Mouse (Mus musculus) liver, embryonic 12.5 days (tissue): ENCODE measurements around the gene Zmynd11. TPM values are rescaled to one million over a fixed set of nuclear protein-coding genes. Genes with fewer than 3 reads are reported as not detected.

Experiments used
- ATAC-seq: fragments of 200-750 bp; cut with Nextera tagmentation; 2 replicates; pipeline ENCODE4 v1.8.0; 2017; ENCODE audit warnings: moderate number of reproducible peaks, mild to moderate bottlenecking, moderate library complexity
- H3K27ac ChIP-seq: fragments of 300-500 bp; sonication (generic); 2 replicates; pipeline ENCODE4 v1.5.1; 2016; ENCODE audit warnings: mild to moderate bottlenecking
- H3K27me3 ChIP-seq: fragments of 300-500 bp; sonication (generic); replicated peaks from 2 replicates; pipeline ENCODE4 v1.6.1; 2016; ENCODE audit warnings: mild to moderate bottlenecking, moderate library complexity
- H3K36me3 ChIP-seq: fragments of 300-500 bp; sonication (generic); 2 replicates; pipeline ENCODE4 v1.6.1; 2016; ENCODE audit warnings: mild to moderate bottlenecking, moderate library complexity
- H3K4me1 ChIP-seq: fragments of 300-500 bp; sonication (generic); 2 replicates; pipeline ENCODE4 v1.6.1; 2016
- H3K4me2 ChIP-seq: fragments of 300-500 bp; sonication (generic); 2 replicates; pipeline ENCODE4 v1.6.1; 2016; ENCODE audit warnings: mild to moderate bottlenecking, moderate library complexity
- H3K4me3 ChIP-seq: fragments of 300-500 bp; sonication (generic); 2 replicates; pipeline ENCODE4 v1.5.1; 2016; ENCODE audit warnings: mild to moderate bottlenecking, moderate library complexity
- H3K9ac ChIP-seq: fragments of 300-500 bp; sonication (generic); 2 replicates; pipeline ENCODE4 v1.6.1; 2016; ENCODE audit warnings: mild to moderate bottlenecking, moderate library complexity
- H3K9me3 ChIP-seq: fragments of 300-500 bp; sonication (generic); replicated peaks from 2 replicates; pipeline ENCODE4 v1.6.1; 2016; ENCODE audit warnings: mild to moderate bottlenecking, moderate library complexity
- WGBS: fragments of 180-500 bp; shearing (Covaris S2); methylation state at CpG from one replicate; pipeline ENCODE4 v1.1.7; 2016; ENCODE audit not compliant: insufficient replicate concordance; 5-methylcytosine and 5-hydroxymethylcytosine counted together
- polyA plus RNA-seq: library from polyadenylated mRNA; unstranded; fragments of >200 nt; fragmentation: Nextera tagmentation; extraction: Ambion mirVana; gene quantifications from 2 replicates; pipeline ENCODE4 v1.2.1, GENCODE M21; 2016

The Zmynd11 gene
- polyA plus RNA-seq, 1 experiment from 2014 or later, result 39.5 TPM

DNA sequence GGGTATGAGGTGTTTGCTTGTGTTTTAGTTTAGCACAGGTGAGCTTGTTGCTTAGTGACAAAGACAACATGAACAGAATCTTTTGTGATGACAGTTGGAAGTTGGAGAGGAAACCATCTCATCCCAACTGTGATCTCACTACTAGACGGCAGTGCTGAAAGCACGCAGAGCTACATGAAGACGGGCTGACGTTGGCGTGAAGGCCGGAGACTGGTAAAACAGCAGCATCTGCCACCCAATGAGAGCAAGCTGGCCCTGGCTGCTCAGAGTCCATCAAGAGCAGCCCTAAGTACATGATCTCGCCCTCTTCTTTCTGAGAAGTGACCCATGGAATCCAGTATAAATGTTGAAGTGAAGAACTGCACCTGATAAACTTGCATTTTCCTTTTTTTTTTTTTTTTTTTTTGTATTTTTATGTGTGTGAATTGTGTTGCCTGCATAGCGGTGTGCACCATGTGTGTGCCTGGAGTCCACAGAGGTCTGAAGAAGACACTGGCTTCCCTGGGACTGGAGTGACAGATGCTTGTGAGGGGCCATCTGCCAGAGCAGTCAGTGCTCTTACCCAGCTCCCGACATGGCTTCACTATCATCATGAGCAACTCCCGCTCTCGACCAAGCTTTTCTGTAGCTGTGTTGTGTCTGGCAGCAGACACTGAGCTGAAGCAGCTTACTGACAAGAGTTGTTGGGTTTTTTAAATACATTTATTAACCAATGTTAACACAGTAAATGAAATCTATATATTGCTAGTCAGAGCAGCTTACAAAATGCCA is 80.8 kb downstream of the Zmynd11 start:
- Histone ChIP-seq H3K9ac (no peak overlapping the region), H3K4me1 (no peaks in the 10 kb centered on the region), H3K4me2 (no peak overlapping the region), H3K27ac (no peak overlapping the region), H3K9me3 (no peaks in the 10 kb centered on the region), H3K36me3 (peaks cover 61% of the 10 kb centered on the region), H3K27me3 (no peaks in the 10 kb centered on the region), H3K4me3 (no peak overlapping the region)
- no peak for ATAC-seq
- 85% methylated on average over 11 of the region's 11 CpGs for WGBS

DNA sequence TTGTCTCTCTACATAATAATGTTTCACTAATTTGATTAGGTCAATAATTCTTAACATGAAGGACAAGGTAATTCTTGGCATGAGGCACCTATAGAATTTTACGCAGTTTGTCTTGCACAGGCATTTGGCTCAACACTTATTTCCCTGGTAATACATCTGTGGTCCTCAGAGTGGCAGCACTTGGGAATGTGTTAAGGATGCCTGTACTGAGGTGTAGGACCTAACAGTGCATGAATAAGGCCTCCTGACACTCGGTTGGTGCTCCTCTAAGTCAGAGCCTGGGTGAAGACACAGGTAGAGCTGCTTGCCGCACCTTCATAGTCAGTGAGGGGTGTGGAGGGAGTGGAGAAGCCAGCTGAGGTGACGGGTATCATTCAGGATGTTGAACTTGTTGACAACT is 81.8 kb downstream of the Zmynd11 start:
- H3K36me3 ChIP-seq, result peaks cover 51% of the 10 kb centered on the region
- no peak for ATAC-seq
- WGBS, result 90% methylated on average over 4 of the region's 4 CpGs
- no peaks in the 10 kb centered on the region for H3K27me3 ChIP-seq
- no peak overlapping the region for H3K4me2 ChIP-seq
- no peaks in the 10 kb centered on the region for H3K9me3 ChIP-seq
- H3K4me1 ChIP-seq, result no peaks in the 10 kb centered on the region
- H3K9ac ChIP-seq, result no peak overlapping the region
- H3K27ac ChIP-seq, result no peak overlapping the region
- no peak overlapping the region for H3K4me3 ChIP-seq

DNA sequence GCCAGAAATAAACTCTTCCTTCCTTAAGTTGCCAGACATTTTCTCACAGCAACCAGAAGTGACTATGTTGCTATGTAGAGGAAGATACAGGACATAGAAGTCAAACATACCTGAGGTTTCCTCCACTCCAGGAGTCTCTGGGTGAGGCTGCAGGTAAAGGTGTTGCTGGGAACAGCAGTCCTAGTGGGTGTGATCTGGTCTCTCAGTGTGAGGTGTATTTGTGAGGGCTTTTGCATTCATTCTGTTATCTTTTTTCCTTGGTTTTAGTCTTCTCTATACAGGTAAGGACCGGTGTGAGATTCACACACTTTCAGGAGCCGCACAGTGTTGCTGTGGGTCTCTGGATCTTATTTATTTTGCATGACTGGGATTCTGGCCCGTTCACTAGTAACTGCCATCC is 83.6 kb downstream of the Zmynd11 start:
- H3K9me3 ChIP-seq, result no peaks in the 10 kb centered on the region
- H3K27me3 ChIP-seq, result no peaks in the 10 kb centered on the region
- H3K4me3 ChIP-seq, result no peak overlapping the region
- no peaks in the 10 kb centered on the region for H3K4me1 ChIP-seq
- WGBS, result 90% methylated on average over 3 of the region's 3 CpGs
- no peak for ATAC-seq
- H3K27ac ChIP-seq, result no peak overlapping the region
- H3K4me2 ChIP-seq, result no peak overlapping the region
- no peak overlapping the region for H3K9ac ChIP-seq
- peaks cover 33% of the 10 kb centered on the region for H3K36me3 ChIP-seq

DNA sequence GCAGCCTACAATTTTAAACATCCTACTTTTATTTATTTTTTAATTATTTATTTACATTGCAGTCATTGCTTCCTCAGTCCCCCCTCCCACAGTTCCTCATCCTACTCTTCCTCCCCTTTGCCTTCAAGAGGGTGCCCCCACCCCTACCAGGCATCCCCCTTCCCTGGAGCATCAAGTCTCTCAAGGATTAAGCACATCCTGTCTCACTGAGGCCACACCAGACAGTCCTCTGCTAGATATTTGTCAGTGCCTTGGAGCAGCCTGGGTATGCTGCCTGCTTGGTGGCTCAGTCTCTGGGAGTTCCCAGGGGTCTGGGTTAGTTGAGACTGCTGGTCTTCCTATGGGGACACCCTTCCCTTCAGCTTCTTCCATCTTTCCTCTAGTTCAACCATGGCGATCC is 91.0 kb downstream of the Zmynd11 start:
- Histone ChIP-seq H3K4me1 (no peaks in the 10 kb centered on the region), H3K9me3 (no peaks in the 10 kb centered on the region), H3K27ac (no peak overlapping the region), H3K4me2 (no peak overlapping the region), H3K36me3 (no peaks in the 10 kb centered on the region), H3K27me3 (no peaks in the 10 kb centered on the region), H3K9ac (no peak overlapping the region), H3K4me3 (no peak overlapping the region)
- 93% methylated on average over 1 of the region's 1 CpGs for WGBS
- no peak for ATAC-seq

DNA sequence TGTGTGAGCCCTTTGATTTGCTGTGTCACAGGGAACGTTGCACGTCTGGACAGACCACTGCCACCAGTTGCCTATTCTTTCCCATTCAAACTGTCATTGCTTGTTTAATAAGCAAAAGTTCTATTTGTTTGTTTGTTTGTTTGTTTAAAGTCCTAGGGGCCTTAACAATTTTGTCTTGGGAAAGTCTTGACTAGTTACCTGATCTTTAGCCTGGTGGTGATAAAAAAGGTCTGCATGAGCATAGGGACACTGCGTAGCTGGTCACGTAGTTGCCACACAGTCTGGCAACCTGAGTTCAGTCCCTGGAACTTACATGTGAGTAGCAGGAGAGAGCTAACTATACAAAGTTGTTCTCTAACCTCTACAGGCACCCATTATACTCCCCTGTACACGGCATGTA is 95.9 kb downstream of the Zmynd11 start:
- no peak overlapping the region for H3K9ac ChIP-seq
- H3K4me1 ChIP-seq, result no peaks in the 10 kb centered on the region
- ATAC-seq, result no peak
- H3K36me3 ChIP-seq, result no peaks in the 10 kb centered on the region
- no peak overlapping the region for H3K27ac ChIP-seq
- H3K4me3 ChIP-seq, result no peak overlapping the region
- no peaks in the 10 kb centered on the region for H3K9me3 ChIP-seq
- no peaks in the 10 kb centered on the region for H3K27me3 ChIP-seq
- WGBS, result 75% methylated on average over 5 of the region's 5 CpGs
- H3K4me2 ChIP-seq, result no peak overlapping the region

DNA sequence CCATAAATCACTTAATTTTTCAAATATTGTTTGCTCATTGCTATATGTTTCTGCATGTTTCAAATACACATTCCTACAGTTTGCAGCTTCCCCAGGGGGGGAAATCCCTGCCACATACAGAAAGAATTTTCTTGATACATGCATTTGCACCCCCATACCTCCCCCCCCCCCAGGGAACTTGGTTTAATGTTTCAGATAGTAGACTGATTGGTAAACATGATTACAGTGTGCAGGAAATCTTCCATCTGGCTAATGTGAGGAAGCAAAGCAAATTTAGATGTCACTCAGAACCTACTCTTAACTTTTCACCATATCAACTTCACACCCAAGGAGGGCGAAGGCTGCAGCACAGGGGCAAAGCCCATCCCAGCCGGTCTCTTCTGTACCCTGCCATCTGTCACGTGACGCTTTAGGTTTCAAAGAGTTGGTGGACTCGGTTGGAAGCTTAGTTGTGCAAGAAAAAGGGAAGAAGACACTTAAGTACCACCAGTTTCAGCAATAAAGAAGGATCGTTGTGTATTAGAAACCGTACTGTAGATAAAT is 97.1 kb downstream of the Zmynd11 start:
- H3K36me3 ChIP-seq, result no peaks in the 10 kb centered on the region
- 68% methylated on average over 7 of the region's 7 CpGs for WGBS
- H3K9ac ChIP-seq, result no peak overlapping the region
- no peak overlapping the region for H3K4me2 ChIP-seq
- no peak overlapping the region for H3K27ac ChIP-seq
- H3K4me1 ChIP-seq, result no peaks in the 10 kb centered on the region
- H3K27me3 ChIP-seq, result no peaks in the 10 kb centered on the region
- no peaks in the 10 kb centered on the region for H3K9me3 ChIP-seq
- H3K4me3 ChIP-seq, result no peak overlapping the region
- ATAC-seq, result no peak

DNA sequence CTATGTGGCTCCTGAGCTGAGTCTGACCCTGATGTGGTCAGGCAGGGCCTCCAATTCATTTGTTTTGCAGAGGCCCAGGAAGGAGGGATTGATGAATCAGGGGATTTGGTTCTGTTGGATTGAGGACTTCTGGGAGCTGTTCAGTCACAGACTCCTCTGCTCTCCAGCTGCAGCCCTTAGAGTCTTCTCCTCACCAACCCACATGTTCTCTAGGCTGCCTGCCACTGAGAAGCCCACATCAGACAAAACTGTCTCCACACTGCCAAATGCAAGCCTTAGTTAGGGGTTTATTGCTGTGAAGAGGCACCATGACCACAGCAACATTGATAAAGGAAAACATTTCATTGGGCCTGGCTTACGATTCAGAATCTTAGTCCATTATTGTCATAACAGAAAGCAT is 101.5 kb downstream of the Zmynd11 start:
- ATAC-seq, result no peak
- no peak overlapping the region for H3K4me2 ChIP-seq
- no peak overlapping the region for H3K27ac ChIP-seq
- 81% methylated on average over 1 of the region's 1 CpGs for WGBS
- no peak overlapping the region for H3K4me3 ChIP-seq
- H3K4me1 ChIP-seq, result peaks cover 10% of the 10 kb centered on the region
- H3K36me3 ChIP-seq, result no peaks in the 10 kb centered on the region
- no peak overlapping the region for H3K9ac ChIP-seq
- no peaks in the 10 kb centered on the region for H3K27me3 ChIP-seq
- H3K9me3 ChIP-seq, result no peaks in the 10 kb centered on the region

DNA sequence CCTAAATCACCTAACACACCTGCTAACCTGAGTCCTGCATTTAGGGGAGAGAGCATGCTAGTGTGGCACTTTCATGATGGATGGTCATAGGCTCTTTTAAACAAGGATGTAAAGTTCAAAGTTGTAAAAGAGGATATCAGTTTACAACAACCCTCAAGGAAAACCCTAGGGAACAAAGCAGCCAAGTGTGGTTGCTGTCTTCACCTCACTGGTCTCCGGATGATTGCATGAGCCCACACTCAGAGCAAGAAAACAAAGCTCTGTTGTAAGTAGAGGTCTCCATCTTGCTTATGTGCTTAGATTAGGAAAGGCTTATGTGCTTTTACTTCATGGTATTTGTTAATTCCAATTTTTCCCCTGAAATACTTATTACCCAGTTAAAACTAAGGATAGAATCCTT is 104.4 kb downstream of the Zmynd11 start:
- Histone ChIP-seq H3K27me3 (no peaks in the 10 kb centered on the region), H3K36me3 (no peaks in the 10 kb centered on the region), H3K4me1 (peaks cover 10% of the 10 kb centered on the region), H3K4me3 (no peak overlapping the region), H3K4me2 (no peak overlapping the region), H3K27ac (no peak overlapping the region), H3K9ac (no peak overlapping the region), H3K9me3 (no peaks in the 10 kb centered on the region)
- no peak for ATAC-seq
- WGBS, result 58% methylated on average over 1 of the region's 1 CpGs

DNA sequence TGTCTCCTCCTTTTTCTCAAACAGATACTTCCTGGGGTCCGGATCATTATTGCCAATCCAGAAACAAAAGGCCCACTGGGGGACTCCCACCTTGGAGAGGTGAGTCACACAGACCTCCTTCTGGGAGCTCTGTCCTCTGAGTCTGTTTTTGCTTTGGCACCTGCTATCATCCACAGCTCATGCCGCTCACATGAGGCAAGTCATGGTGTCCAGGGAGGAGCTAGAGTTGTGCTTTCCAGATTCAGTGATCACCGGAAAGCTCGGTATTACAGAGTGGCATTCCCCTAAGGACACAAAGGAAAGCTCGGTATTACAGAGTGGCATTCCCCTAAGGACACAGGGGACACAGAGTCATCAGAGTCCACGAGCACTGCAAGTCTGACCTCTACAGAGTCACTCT is 108.5 kb downstream of the Zmynd11 start:
- ATAC-seq, result no peak
- Histone ChIP-seq H3K27ac (no peak overlapping the region), H3K9me3 (no peaks in the 10 kb centered on the region), H3K4me1 (peaks cover 10% of the 10 kb centered on the region), H3K4me3 (no peak overlapping the region), H3K9ac (no peak overlapping the region), H3K36me3 (no peaks in the 10 kb centered on the region), H3K4me2 (no peak overlapping the region), H3K27me3 (no peaks in the 10 kb centered on the region)
- WGBS, result 76% methylated on average over 6 of the region's 6 CpGs

DNA sequence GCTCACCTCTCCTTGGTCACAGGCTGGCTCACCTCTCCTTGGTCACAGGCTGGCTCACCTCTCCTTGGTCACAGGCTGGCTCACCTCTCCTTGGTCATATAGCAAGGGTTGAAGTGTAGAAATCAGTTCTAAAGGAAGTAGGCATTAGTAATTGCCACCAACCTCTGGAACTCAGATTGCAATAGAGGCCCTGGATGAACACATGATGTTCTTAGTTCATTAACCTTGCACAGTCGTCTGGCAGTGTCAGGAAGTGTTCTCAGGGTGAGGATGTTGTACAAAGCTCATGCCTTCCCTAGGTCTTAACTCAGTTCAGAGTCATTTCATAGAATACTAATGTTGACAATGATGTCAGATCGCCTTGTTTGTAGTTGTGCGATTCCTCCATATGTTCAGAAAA is 112.1 kb downstream of the Zmynd11 start:
- H3K4me3 ChIP-seq, result no peak overlapping the region
- no peaks in the 10 kb centered on the region for H3K4me1 ChIP-seq
- H3K9ac ChIP-seq, result no peak overlapping the region
- WGBS, result 61% methylated on average over 3 of the region's 3 CpGs
- H3K27ac ChIP-seq, result no peak overlapping the region
- H3K9me3 ChIP-seq, result no peaks in the 10 kb centered on the region
- H3K4me2 ChIP-seq, result no peak overlapping the region
- H3K27me3 ChIP-seq, result no peaks in the 10 kb centered on the region
- H3K36me3 ChIP-seq, result no peaks in the 10 kb centered on the region
- no peak for ATAC-seq

DNA sequence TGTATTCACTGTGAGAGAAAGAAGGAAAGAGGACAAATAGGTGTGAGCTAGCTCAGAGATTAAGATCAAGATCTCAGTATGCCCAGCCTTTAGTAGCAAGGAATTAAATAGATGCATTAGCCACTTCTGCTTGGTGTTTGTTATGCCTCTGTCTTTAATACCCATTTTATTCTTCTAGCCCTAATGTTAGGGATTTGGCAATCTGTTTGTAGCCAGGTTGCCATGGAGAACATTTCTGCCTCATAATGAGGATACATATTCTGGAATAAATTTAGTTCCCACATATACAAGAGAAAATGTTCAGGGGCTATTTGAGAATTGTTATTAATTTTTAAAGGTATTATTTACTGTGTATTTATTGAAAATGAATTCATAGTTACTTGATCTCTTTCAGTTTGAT is 114.5 kb downstream of the Zmynd11 start:
- Histone ChIP-seq H3K9me3 (no peaks in the 10 kb centered on the region), H3K9ac (no peak overlapping the region), H3K4me3 (no peak overlapping the region), H3K4me2 (no peak overlapping the region), H3K4me1 (no peaks in the 10 kb centered on the region), H3K36me3 (no peaks in the 10 kb centered on the region), H3K27ac (no peak overlapping the region), H3K27me3 (no peaks in the 10 kb centered on the region)
- no peak for ATAC-seq

DNA sequence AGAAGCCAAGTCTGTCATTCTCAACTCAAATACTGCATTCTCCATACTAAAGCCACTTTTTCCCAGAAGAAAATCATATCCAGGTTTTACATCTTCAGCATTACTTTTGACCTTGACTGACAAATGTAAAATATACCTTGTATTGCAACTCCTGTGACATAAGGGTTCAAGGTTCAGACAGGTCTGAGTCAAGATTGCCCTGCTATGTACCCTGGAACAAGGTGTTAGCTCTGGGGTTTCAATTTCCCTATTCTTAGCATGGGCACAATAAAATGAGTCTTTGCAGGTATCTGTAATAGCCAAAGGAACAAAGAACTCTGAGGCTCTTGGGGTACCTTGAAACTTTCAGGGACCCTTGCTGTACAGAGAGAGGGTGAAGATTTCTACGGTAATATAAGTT is 115.2 kb downstream of the Zmynd11 start:
- 79% methylated on average over 1 of the region's 1 CpGs for WGBS
- Histone ChIP-seq H3K9me3 (no peaks in the 10 kb centered on the region), H3K4me3 (no peak overlapping the region), H3K27ac (no peak overlapping the region), H3K27me3 (no peaks in the 10 kb centered on the region), H3K9ac (no peak overlapping the region), H3K4me1 (no peaks in the 10 kb centered on the region), H3K36me3 (no peaks in the 10 kb centered on the region), H3K4me2 (no peak overlapping the region)
- no peak for ATAC-seq

DNA sequence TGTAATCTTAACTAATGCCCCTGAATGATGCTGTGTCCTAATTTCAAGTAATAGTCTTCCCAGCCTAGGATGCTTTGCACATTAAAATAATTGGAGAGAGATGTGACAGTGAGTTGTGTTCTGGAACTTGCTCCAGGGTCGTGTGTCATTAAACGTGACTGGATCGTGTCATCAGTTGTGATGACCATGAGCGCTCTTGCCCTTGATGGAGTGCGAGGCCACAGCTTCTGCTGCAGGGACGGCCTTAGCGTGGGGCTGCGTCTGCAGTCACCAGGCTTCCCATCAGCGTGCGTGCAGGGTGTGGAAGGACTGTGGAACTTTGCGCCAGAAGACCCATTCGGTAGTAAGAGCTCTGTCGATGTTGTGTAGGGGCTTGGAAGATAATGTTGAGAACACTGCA is 116.4 kb downstream of the Zmynd11 start:
- Histone ChIP-seq H3K4me1 (no peaks in the 10 kb centered on the region), H3K27ac (no peak overlapping the region), H3K27me3 (no peaks in the 10 kb centered on the region), H3K9ac (no peak overlapping the region), H3K9me3 (no peaks in the 10 kb centered on the region), H3K4me3 (no peak overlapping the region), H3K4me2 (no peak overlapping the region), H3K36me3 (no peaks in the 10 kb centered on the region)
- ATAC-seq, result no peak
- WGBS, result 87% methylated on average over 13 of the region's 13 CpGs
